In the genomic region with DNA sequence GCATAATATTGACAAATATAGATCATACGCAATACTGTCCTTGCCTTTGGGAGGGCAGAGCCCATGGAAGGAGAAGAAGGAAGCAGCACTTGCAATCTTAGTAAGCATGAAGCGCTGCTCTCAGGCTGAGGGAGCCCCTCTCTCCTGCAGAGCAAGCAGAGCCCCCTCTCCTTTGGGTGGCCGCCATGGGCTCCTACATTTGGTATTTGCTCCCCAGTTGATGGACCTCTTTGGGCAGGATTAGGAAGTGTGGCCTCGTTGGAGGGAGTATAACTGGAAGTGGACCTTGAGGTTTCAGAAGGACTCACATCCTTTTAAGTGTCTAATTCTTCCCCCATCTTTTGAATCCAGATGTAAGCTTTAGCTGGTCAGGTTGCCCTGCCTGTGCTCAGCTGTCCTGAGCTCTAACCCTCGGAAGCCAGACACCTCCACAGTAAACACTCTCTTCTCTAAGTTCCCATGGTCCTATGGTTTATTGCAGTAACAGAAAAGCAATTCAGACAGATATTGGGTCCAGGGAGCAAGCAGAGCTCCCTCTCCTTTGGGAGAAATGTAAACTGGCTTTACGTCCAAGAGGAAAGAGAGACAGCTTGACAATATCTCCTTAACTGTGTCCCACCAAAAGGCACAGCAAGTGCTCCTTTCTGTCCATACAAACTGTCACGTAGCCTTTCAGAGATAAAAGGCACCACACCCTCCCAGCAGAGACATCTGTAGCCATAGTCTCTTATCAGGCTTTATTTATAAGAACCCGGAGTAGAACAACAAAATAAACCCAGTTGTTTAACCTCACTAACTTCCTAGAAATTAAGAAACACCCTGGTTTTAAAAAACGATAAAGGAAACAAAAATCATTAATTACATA, we compare ENCODE assay signal across 27 mouse cellular contexts. TPM values are rescaled to one million over a fixed set of nuclear protein-coding genes. Genes with fewer than 3 reads are reported as not detected.
DNase-seq lines count a peak whose midpoint lies in the region; ATAC-seq and TF ChIP-seq lines count a peak whose summit lies in the region.
"Had no signal": no experiment of that assay in that cellular context is flagged by ENCODE, and none has a peak within 500 bp of the region (broad histone marks: within the 10 kb centered on the region; RNA-seq: fewer than 3 reads in every experiment).

No protein-coding gene starts in this region.

- WGBS in intestine, embryonic 16.5 days = 59% methylated on average over 9 of the region's 9 CpGs
- WGBS in intestine, postnatal 0 days = 49% methylated on average over 9 of the region's 9 CpGs
- WGBS in liver, embryonic 13.5 days (ENCODE audit: insufficient replicate concordance) = 40% methylated on average over 9 of the region's 9 CpGs
- WGBS in neural tube, embryonic 15.5 days = 75% methylated on average over 9 of the region's 9 CpGs

- TF ChIP-seq CTCF in intestine, postnatal 0 days (IDR thresholded peaks at IDR 0.05; ENCODE audit: low read depth) = no peak

- no peak overlapping the region for H3K4me2 ChIP-seq in intestine, embryonic 16.5 days (ENCODE audit: low read depth, low read length)
- no peak overlapping the region for H3K4me2 ChIP-seq in intestine, postnatal 0 days (replicated peaks; ENCODE audit: low read depth)
- peak overlapping the region; percentile 53 for H3K4me2 ChIP-seq in liver, embryonic 13.5 days
- H3K4me2 ChIP-seq in neural tube, embryonic 15.5 days = no peak overlapping the region
- H3K4me2 ChIP-seq: heart, embryonic 12.5 days; limb, embryonic 12.5 days; lung, embryonic 14.5 days had no signal

- no peak overlapping the region for H3K27ac ChIP-seq in intestine, embryonic 16.5 days (ENCODE audit: low read length)
- H3K27ac ChIP-seq in intestine, postnatal 0 days (ENCODE audit: low read depth, low read length) = no peak overlapping the region
- peak overlapping the region; percentile 83 for H3K27ac ChIP-seq in liver, embryonic 13.5 days
- H3K27ac ChIP-seq in neural tube, embryonic 15.5 days (replicated peaks) = no peak overlapping the region
- H3K27ac ChIP-seq: hindbrain, embryonic 10.5 days; layer of hippocampus, adult 2 months; limb, embryonic 12.5 days; macrophage had no signal

- H3K9ac ChIP-seq in intestine, embryonic 16.5 days (ENCODE audit: low read depth, low read length) = no peak overlapping the region
- H3K9ac ChIP-seq in intestine, postnatal 0 days (ENCODE audit: low read depth, low read length) = no peak overlapping the region
- H3K9ac ChIP-seq in liver, embryonic 13.5 days = peak overlapping the region; percentile 63
- no peak overlapping the region for H3K9ac ChIP-seq in neural tube, embryonic 15.5 days (replicated peaks)
- H3K9ac ChIP-seq: heart, embryonic 12.5 days; limb, embryonic 12.5 days; lung, embryonic 14.5 days had no signal

- H3K36me3 ChIP-seq in intestine, embryonic 16.5 days (ENCODE audit: control insufficient read depth, insufficient read depth, low read length) = no peaks in the 10 kb centered on the region
- H3K36me3 ChIP-seq in intestine, postnatal 0 days (ENCODE audit: control insufficient read depth, insufficient read depth) = no peaks in the 10 kb centered on the region
- H3K36me3 ChIP-seq in erythroblast, embryonic 14.5 days (ENCODE audit: control insufficient read depth) = no peaks in the 10 kb centered on the region
- no peaks in the 10 kb centered on the region for H3K36me3 ChIP-seq in liver, embryonic 13.5 days
- H3K36me3 ChIP-seq in neural tube, embryonic 15.5 days = no peaks in the 10 kb centered on the region
- H3K36me3 ChIP-seq: heart, embryonic 12.5 days; hindbrain, embryonic 10.5 days; limb, embryonic 12.5 days had no signal

- H3K4me1 ChIP-seq in intestine, embryonic 16.5 days (ENCODE audit: control insufficient read depth, insufficient read depth, low read length) = no peaks in the 10 kb centered on the region
- no peaks in the 10 kb centered on the region for H3K4me1 ChIP-seq in intestine, postnatal 0 days (replicated peaks; ENCODE audit: control insufficient read depth, insufficient read depth, low read length)
- peaks cover 43% of the 10 kb centered on the region for H3K4me1 ChIP-seq in erythroblast, embryonic 14.5 days (ENCODE audit: control insufficient read depth)
- H3K4me1 ChIP-seq in liver, embryonic 13.5 days (replicated peaks) = peaks cover 28% of the 10 kb centered on the region
- no peaks in the 10 kb centered on the region for H3K4me1 ChIP-seq in neural tube, embryonic 15.5 days
- H3K4me1 ChIP-seq: heart, embryonic 12.5 days; hindbrain, embryonic 10.5 days; limb, embryonic 12.5 days had no signal

- no peaks in the 10 kb centered on the region for H3K27me3 ChIP-seq in intestine, embryonic 16.5 days (replicated peaks; ENCODE audit: control insufficient read depth, insufficient read depth, low read length)
- no peaks in the 10 kb centered on the region for H3K27me3 ChIP-seq in intestine, postnatal 0 days (replicated peaks; ENCODE audit: control insufficient read depth, insufficient read depth, low read length)
- H3K27me3 ChIP-seq in erythroblast, embryonic 14.5 days (ENCODE audit: control insufficient read depth) = no peaks in the 10 kb centered on the region
- H3K27me3 ChIP-seq in liver, embryonic 13.5 days = no peaks in the 10 kb centered on the region
- H3K27me3 ChIP-seq in neural tube, embryonic 15.5 days (replicated peaks) = no peaks in the 10 kb centered on the region
- H3K27me3 ChIP-seq: heart, embryonic 12.5 days; limb, embryonic 12.5 days had no signal

- peak; percentile 47 for DNase-seq in liver, embryonic 13.5 days
- DNase-seq in lung, adult 18-20 months = no peak
- no peak for DNase-seq in layer of hippocampus, adult 9-11 months
- DNase-seq: cerebellum, adult 11 months; gastrocnemius, postnatal 14 days; heart, adult 18-20 months; layer of hippocampus, postnatal 36 days; lung, embryonic 14.5 days; midbrain, embryonic 14.5 days; right cerebral cortex, postnatal 14 days had no signal

- ATAC-seq in intestine, embryonic 16.5 days = peak; percentile 72; the same call in 1 of the 2 replicates
- ATAC-seq in intestine, postnatal 0 days = no peak
- ATAC-seq in liver, embryonic 13.5 days (ENCODE audit: low read depth) = peak; percentile 99
- ATAC-seq in megakaryocyte progenitor cell, adult 5-6 weeks (replicated peaks; ENCODE audit: poor library complexity) = peak; percentile 49
- no peak for ATAC-seq in neural tube, embryonic 15.5 days (ENCODE audit: low FRiP score)
- ATAC-seq: forebrain, embryonic 14.5 days had no signal

- H3K4me3 ChIP-seq in intestine, embryonic 16.5 days (ENCODE audit: low read length) = no peak overlapping the region
- H3K4me3 ChIP-seq in intestine, postnatal 0 days (ENCODE audit: low read depth, low read length) = no peak overlapping the region
- H3K4me3 ChIP-seq in erythroblast, embryonic 14.5 days (replicated peaks) = peak overlapping the region; percentile 7
- no peak overlapping the region for H3K4me3 ChIP-seq in liver, embryonic 13.5 days (replicated peaks)
- no peak overlapping the region for H3K4me3 ChIP-seq in neural tube, embryonic 15.5 days (replicated peaks)
- H3K4me3 ChIP-seq: heart, embryonic 12.5 days; hindbrain, embryonic 10.5 days; layer of hippocampus, adult 2 months; limb, embryonic 12.5 days had no signal

- H3K9me3 ChIP-seq in intestine, embryonic 16.5 days (ENCODE audit: control insufficient read depth, low read length) = no peaks in the 10 kb centered on the region
- no peaks in the 10 kb centered on the region for H3K9me3 ChIP-seq in intestine, postnatal 0 days (ENCODE audit: control insufficient read depth)
- no peaks in the 10 kb centered on the region for H3K9me3 ChIP-seq in erythroblast, embryonic 14.5 days (ENCODE audit: control insufficient read depth, low read length)
- no peaks in the 10 kb centered on the region for H3K9me3 ChIP-seq in liver, embryonic 13.5 days (replicated peaks)
- no peaks in the 10 kb centered on the region for H3K9me3 ChIP-seq in neural tube, embryonic 15.5 days (replicated peaks)
- H3K9me3 ChIP-seq: heart, embryonic 12.5 days; hindbrain, embryonic 10.5 days; limb, embryonic 12.5 days had no signal

RNA-seq across cellular contexts. Expression of a gene that starts 52.5 kb away (rescaled TPM):
- polyA plus RNA-seq in intestine, embryonic 16.5 days (2015; fragmentation: Nextera tagmentation; extraction: Ambion mirVana) = not detected in 2 replicates
- polyA plus RNA-seq in intestine, postnatal 0 days (2015; fragmentation: Nextera tagmentation; extraction: Ambion mirVana) = not detected in 2 replicates
- not detected in 2 replicates for polyA plus RNA-seq in erythroblast, embryonic 14.5 days (2012)
- not detected in 2 replicates for polyA plus RNA-seq in liver, embryonic 13.5 days (2015; fragmentation: Nextera tagmentation; extraction: Ambion mirVana)
- total RNA-seq in megakaryocyte progenitor cell, adult 5-6 weeks (2015) = not detected in 2 replicates
- total RNA-seq in megakaryocyte progenitor cell, adult 5-6 weeks (2017) = not detected in 2 replicates
- not detected in 2 replicates for polyA plus RNA-seq in neural tube, embryonic 15.5 days (2015; fragmentation: Nextera tagmentation; extraction: Ambion mirVana)
- total RNA-seq: adrenal gland, postnatal 10 days; heart, postnatal 10 days had no signal
- polyA plus RNA-seq: embryonic facial prominence, embryonic 11.5 days; forebrain, embryonic 14.5 days; heart, embryonic 12.5 days; hindbrain, embryonic 10.5 days; kidney, adult 2 months; limb, embryonic 12.5 days; lung, embryonic 14.5 days; macrophage; neural tube, embryonic 11.5 days; urinary bladder, adult 2 months had no signal

Comparison
In these comparisons a context has a peak if more than half of its experiments do, and no peak if none do; other contexts are left out.
1. ATAC-seq: peak in intestine, embryonic 16.5 days (single experiment), liver, embryonic 13.5 days (single experiment) and megakaryocyte progenitor cell, adult 5-6 weeks (single experiment); none in intestine, postnatal 0 days (single experiment) and neural tube, embryonic 15.5 days (single experiment).